Mouse (Mus musculus) erythroblast, embryonic 14.5 days (primary cell): ENCODE data around the gene Ap5s1.

Source experiments
- GATA1 ChIP-seq: IDR thresholded peaks from 2 replicates; pipeline ENCODE4 v1.6.1; 2012; ENCODE audit warnings: low read length, inconsistent platforms, mixed read lengths
- TAL1 ChIP-seq: IDR thresholded peaks from 3 replicates; pipeline ENCODE4 v1.6.1; 2012; ENCODE audit warnings: low read length, inconsistent platforms, mixed read lengths

- TF ChIP-seq TAL1 (no peak), GATA1 (no peak)
Observed at GRCm38 (mm10) chr2:131167984-131168383, 38.9 kb upstream of the Ap5s1 start.
